Mouse (Mus musculus) heart, adult 18-20 months (tissue): ENCODE data around the gene Wdr66. TPM values are rescaled to one million over a fixed set of nuclear protein-coding genes. Genes with fewer than 3 reads are reported as not detected.
"Not testable (repeated sequence)": the region's sequence is repeated elsewhere in the genome, so short reads cannot be mapped to it uniquely, and the experiment has no call there.

ENCODE experiments used
- DNase-seq, 2 experiments: peaks; one replicate each; pipeline ENCODE4 v3.0.0; 2021 to 2022; ENCODE audit warnings: mixed read lengths in 1 of 2
- long read RNA-seq, 2 experiments: library from polyadenylated mRNA; stranded (forward); transcript quantifications; one replicate each; pipeline ENCODE4 v2.0.0; 2021
- total RNA-seq, 2 experiments: library from RNA; stranded (reverse); gene quantifications; 2 replicates each; pipeline ENCODE4 v1.2.3; 2021

Wdr66 gene
- under 1 TPM; 0.62 to 0.94 TPM for total RNA-seq
- long read RNA-seq, experiment 1 = 0 reads
- long read RNA-seq, experiment 2 = 0 reads

DNA sequence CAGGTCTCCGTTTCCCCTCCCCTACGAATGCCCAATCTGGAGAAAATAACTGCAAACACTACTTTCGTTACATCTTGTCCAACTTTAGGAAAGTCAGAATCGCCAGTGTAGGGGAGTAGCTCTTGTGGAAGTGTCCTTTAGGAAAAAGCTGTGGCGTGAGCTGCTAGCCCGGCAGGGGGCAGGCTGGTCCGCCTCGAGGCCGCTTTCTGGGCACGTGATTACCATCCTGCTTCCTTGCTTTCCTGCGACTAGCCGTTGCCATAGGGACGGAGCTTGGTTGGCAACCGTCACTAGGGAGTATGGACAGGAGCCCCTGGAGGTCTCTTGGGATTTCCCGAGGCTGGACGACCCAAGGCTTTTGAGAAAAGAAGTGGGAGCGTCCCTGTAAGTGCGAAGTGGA lies at the start of gene Wdr66:
TSS of gene Wdr66 (plus strand) at position 269 of the 400 bp plus-strand sequence.
- peak; percentile 82 to 85 for DNase-seq

DNA sequence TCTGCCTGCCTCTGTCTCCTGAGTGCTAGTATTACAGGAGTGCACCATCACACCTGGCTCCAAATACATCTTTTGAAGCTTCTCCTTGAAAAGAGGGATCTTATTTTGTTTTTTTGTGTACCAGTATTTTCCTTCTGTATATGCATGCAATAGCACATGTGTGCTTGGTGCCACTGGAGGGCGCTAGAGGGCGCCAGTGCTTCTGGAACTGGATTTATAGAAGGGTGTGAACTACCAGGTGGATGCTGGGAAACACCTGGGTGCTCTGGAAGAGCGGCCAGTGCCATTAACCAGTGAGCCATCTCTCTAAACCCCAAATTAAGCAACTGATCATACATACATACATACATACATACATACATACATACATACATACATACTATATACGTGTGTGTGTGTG lies 49.1 kb upstream of the Wdr66 start:
- DNase-seq = not testable (repeated sequence)

DNA sequence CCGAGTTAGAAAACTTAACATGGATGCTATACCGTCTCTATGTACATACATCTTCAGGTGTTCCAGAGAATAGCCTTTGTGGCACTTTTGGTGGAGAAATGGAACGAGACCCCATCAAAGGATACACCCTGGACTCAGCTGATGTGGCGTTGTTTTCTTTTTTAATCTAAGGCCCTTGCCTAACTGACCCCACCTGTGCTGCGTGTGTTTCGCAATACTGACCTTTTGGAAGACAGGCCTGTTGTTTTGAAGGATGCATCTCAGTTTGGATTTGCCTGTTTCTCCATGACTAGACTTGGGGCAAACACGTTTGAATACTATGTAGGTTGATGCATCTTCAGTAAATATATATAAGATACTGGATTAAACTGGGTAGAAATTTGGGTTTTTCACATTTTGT lies 48.3 kb upstream of the Wdr66 start:
- DNase-seq = not testable (repeated sequence)

DNA sequence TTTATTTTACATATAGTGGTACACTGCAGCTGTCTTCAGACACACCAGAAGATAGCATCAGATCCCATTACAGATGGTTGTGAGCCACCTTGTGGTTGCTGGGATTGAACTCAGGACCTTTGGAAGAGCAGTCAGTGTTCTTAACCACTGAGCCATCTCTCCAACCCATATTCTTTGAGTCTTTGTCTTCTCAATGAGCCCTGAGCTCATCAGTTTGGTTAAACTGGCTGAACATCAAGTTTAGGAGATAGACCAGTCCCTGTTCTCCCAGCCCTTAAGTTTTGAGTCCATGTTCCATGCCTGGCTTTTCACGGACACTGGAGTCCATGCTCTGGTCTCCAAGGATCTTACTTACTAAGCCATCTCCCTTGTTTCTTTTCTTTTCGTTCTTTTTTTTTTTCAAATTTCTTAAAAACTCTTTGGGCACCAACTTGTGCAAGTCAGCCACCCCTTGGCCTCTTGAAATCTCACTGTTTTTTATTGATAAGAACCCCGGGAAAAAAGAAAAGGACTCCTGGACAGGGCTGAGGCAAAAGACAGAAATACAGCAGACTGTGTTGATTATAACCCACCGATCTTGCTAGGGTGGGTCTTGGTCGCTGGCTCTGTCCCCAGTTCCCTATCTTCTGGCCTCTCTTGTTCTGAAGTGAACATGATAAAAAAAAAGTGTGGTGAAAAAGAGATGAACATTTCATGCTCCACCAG lies 29.4 kb upstream of the Wdr66 start:
- DNase-seq = not testable (repeated sequence)

DNA sequence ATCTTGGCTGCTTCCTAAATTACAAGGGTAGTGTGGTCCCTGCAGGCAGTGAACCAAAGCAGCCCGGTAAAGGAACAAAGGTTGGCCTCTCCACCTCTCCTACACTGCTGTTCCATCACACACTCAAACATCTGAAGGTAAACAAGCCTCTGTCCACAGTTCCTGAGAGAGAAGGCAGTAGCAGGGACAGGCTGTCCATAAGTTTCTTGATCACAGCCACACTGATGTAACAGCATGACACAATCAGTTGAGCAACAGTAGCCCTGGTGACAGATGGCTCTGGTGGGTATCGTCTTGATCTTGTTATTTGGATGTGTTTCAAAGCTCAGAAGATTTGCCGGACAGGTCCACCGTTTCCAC lies 28.9 kb upstream of the Wdr66 start:
- no peak for DNase-seq

DNA sequence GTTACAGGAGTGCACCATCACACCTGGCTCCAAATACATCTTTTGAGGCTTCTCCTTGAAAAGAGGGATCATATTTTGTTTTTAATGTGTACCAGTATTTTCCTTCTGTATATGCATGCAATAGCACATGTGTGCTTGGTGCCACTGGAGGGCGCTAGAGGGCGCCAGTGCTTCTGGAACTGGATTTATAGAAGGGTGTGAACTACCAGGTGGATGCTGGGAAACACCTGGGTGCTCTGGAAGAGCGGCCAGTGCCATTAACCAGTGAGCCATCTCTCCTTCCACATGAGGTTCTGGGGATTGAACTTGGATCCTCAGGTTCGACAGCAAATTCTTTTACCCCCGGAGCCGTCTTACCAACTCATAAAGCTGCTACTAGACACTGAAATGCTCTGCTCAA lies 28.0 kb upstream of the Wdr66 start:
- DNase-seq = not testable (repeated sequence)

DNA sequence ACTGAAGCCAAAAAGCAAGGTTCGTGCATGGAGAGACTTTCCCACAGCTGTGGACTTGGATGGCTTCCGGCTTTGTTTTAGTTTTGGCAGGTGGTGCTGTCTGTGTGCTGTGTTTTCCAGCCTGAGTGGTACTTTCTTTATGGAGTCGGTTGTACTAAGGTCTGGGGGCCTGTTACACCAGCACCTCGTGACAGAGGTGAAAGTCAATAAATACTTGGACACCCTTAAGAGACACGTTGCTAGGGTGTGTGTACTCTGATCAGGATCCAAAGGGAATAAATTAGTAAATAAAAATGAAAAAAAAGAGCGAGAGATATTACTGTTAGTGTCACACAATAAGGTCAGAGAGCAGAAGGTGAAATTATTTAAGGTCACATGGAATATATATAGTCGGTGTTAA lies 25.1 kb upstream of the Wdr66 start:
- no peak for DNase-seq

DNA sequence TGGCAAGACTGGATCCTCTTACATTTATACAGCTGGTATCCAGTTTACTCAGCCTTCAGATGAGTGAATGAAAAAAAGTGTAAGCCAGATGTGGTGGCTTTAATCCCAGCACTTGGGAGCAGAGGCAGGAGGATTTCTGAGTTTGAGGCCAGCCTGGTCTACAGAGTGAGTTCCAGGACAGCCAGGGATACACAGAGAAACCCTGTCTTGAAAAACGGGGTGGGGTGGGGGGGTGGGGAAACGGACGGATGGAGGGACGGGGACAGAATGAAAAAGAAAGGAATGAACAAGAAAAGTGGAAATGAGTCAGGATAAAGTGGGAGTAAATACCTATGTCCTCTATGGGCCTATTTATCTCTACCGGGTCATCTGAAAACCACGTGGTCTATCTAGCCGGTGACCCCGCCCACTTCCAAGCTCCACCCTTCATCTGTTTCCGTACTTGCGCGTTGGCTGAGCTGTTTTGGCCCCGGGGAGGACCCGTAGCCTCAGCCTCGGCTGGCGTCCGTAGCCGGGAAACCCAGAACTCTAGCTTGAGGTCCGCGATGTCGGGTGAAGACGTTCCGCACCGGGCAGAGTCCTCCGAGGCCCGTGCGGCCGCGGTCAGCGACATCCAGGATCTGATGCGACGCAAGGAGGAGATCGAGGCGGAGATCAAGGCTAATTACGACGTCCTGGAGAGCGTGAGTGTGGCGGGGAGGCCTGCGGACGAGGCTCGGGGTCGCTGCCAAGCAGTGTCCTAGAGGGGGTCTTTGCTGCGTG lies 24.0 kb upstream of the Wdr66 start:
- peak; percentile 95 to 96 for DNase-seq

DNA sequence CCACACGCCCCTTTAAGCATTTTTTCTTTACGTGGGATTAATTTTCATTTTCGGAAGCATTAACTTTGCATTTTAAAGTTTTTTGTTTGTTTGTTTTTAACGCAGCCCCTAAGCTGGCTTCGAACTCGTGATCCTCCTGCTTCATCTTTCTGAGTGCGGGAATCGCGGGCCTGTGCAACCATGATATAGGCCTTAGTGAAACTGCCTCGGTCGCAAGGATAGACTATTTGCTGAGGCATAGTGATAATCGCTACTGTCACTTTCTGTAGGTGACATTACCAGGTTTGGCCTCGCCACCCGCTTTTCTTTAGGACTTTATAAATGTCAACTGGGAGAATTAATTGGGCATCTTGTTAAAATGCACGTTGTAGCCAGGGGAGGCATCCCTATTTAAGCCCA lies 23.4 kb upstream of the Wdr66 start:
- no peak for DNase-seq

DNA sequence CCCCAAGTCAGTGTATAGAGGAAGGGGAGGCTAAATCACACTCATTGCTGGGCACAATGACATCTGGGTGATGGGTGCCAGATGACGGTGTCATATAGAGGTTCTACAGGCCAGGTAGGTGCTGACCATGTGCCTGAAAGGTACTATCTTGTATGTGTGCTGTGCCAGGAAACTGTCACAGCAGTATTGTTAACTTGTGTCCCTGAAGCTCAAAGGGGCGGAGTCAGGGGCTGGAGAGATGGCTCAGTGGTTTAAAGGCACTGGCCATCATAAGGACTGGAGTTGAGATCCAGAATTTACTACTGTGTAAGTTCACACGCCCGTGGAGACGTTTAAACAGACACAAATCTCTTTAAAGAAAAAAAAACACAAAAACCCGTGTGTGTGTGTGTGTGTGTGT lies 22.6 kb upstream of the Wdr66 start:
- DNase-seq = no peak

DNA sequence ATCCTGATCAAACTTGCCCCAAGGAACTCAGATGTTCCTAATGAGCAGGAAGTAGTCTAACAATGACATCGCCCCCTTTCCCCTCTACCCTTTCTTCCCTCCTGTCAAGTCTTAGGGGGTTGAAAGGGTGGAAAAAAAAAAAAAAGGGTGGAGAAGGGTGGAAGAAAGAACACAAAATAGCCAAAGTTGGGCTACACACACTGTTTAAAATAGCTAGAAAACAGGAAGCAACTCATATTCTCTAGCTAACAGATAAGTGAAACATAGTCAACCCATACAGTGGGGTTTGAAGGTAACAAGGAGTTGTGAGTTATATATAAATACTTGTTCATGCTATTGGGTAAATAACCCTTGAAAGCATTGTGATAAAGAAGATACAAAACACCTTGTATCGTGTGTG lies 19.7 kb upstream of the Wdr66 start:
- DNase-seq = no peak

DNA sequence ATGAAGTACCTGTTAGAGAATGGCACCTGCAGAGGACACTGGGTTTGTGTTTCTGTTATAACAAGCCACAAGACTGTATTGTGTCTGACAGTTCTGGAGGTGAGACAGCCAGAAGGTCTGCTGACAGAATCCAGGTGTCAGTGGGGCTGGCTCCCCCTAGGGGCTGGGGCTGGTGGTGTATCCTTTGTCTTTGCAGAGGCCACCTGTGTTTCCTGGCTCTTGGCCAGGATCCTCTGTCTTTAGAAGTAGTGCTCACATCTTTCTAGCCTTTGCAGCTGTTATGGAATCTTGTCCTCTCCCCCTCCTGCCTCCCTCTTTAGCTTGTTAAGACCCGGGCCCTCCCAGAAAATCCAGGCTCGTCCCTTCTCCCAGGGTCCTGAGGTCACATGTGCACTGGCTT lies 16.2 kb upstream of the Wdr66 start:
- peak in 1 of 2 experiments; percentile 21 for DNase-seq

DNA sequence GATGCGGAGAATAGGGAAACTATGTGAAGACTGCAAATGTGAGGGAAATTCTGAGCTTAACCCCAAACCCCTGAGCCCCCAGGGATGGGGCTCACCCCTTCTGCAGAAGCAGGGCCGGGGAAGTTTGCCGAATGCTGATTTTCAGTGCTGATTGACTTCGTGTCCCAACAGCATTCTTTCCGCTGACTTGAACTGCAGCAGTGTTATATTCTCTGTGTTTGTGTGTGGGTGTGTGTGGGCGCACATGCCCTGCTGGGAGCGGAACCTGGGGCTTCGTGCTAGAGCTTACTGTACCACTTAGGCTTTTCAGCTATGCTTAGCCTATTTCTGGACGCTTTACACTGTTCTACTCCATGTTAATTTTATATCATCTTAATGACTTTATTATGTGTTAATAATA lies 15.5 kb upstream of the Wdr66 start:
- DNase-seq = no peak

DNA sequence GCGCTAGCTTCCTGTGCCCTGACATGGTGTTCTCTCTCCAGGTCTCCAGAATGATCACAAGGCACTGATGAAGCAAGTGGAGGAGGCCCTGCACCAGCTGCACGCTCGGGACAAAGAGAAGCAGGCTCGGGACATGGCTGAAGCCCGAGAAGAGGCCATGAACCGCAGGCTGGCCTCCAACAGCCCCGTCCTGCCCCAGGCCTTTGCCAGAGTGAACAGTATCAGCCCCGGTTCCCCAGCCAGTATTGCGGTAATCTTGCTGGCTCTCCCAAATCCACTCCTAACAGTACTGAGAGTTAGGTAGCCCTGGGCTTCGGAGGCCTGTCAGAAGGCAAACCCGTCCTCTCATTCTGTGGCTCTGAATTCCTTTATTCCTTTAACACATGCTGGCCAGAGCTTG lies 12.4 kb upstream of the Wdr66 start:
- DNase-seq = peak; percentile 65 to 66

DNA sequence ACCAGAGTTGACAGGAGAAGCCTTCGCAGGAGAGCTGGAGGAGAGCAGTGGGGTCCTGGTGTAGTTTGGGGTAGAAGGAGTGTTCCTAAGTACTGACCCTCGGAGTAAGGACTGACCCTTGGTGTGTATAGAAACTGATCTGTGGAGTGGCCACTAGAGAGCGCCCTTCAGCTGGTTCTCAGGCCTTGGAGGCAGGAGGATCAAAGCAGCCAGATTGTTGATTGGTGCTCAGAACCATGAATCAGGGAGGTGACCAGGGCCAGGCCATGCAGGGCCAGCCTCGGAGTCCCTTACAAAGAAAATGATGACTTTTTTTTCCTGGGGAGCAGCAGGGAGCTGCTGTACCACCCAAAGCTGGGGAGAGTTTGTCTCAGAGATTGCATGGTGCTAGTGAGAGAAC lies 6.4 kb upstream of the Wdr66 start:
- DNase-seq = peak; percentile 31 to 53

DNA sequence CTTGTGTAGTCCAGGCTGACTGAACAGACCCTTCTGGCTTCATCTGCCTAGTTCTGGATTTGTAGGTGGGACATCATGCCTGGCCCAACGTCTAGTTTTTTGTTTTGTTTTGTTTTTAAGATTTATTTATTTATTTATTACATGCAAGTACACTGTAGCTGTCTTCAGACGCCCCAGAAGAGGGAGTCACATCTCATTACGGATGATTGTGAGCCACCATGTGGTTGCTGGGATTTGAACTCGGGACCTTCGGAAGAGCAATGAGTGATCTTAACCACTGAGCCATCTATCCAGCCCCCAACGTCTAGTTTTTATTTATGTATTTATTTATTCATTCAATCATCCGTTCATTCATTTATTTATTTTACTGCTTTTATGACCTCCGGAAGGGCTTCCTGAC lies 512 bp upstream of the Wdr66 start:
- DNase-seq = no peak

DNA sequence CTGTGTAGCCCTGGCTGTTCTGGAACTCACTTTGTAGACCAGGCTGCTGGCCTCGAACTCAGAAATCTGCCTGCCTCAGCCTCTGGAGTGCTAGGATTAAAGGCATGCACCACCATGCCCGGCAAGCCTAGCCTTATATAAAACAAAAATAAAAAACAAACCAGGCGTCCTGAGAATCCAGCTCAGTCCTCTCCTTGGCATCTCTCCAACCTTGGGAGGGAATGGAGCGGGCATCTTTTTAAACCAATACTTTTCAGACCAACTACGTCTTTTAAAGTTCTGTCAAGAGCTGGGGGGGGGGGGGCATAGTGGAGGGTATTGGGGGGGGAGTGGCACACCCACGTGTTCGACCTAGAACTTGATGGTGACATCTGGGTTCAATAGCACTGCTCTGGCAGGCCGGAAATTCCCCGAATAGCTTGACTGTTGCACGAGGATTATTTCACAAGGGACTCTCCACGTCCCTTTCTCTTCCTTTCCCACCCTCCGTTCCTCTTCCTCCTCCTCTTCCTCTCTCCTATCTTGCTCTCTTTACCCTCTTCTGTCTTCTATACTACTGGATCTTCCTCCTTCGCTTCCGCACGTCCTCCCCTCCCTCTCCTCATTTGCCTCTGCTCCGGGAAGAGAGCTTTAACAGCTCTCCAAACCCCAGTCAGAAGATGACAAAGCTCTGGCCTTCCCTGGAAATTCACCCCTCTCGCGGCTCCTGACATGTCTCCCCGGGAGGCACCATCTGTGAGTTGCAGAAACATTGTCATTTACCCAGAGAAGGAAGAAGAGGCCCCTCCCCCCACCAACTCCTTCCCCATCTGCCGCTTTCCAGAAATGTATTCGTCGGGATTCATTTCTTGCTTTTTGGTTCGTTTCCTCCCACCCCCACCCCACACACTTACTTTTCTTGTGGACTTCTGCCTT lies 5.2 kb downstream of the Wdr66 start:
- DNase-seq = peak; percentile 15 to 33

DNA sequence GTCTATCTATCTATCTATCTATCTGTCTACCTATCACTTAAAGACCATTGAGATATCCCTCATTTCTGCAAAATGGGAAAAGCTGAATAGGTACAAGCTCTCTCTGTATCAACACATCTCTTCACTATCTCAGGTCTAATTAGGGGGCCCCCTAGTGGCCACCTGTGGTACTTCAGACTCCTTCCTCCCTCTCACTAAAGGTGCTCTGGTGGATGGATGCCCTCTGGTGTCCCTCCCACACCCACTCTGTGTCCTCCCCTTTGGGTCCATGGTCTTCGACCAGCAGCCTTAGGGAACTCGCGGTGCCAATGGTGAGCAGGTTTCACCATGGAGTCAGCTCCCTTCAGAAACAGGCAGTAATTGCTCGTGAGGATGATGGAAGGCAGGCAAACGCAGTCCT lies 7.1 kb downstream of the Wdr66 start:
- DNase-seq = peak; percentile 14 to 69

DNA sequence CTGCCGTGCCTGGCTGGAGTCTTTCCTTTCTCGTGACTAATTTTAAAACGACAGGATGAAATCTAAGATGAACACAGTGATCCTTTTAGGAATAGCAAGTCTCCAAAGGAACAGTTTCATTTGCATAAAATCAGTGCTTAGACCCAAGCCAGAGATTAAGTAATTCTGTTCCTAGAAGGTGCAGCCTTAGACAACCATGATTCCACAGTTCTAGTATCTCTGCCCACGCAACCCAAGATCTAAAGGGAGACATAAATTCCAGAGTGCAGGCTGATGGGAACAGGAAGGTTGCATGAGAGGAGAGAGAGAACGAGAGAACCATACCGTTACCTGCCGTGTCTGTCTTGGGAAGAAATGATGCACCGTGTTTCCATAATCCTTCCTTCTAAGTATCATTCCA lies 8.8 kb downstream of the Wdr66 start:
- no peak for DNase-seq

DNA sequence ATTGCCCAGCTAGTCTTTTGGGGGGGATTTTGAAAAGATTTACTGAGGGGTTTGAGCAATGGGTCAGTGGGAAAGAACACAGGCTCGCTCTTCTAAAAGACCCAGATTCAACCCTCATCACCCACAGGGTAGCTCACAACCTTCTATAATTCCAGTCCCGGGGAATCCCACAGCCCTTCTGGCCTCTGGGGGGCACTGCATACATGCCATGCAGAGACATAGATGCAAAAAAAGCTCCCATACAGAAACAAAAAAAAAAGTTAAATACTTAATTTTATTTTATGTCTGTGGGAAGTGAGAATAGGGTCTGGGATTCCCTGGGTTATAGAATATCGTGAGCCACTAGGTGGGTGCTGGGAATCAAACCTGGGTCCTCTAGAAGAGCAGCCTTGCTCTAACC lies 15.0 kb downstream of the Wdr66 start:
- no peak for DNase-seq

DNA sequence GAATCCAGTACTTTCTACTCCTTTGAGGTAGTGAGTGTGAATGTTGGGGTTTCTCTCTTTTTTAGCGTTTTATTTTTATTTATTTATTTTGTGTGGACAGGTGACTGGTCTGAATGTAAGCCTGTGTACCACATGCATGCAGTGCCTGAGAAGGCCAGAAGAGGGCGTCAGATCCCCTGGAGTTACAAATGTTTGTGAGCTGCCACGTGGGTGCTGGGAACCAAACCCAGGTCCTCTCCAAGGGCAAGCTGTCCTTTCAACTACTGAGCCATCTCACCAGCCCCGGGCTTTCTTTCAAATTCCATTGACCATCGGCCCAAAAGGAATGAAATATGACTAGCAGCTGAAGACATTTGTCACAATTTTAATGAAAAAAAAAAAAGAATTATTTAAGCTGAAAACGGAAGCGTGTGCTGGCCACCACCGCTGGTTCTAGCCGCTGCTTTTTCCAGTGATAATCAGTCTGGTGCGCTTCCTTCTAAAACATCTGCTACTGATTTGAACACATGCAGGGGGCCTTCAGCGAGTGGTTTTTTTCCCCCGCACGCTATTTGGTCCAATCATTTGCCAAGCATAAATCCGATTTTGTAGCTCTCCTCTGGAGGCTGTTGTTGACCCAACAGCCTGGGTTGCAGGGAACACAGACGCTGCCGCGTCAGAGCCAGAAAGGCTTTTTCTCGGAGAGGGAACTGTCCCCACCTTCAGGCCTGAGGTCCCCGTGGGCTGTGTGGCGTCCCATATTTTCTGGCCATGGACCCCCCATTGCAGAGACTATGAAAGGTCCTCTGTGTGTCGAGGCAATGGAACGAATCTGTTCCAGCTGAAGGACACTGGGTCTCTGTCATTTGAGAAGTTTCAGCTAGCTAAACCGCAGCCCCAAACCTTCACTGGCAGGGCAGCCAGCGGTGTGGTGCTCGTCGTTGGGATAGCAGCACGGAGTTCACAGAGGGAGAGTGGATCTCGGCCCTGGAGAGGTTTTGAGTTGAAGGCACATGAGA lies 16.9 kb downstream of the Wdr66 start:
- DNase-seq = no peak

DNA sequence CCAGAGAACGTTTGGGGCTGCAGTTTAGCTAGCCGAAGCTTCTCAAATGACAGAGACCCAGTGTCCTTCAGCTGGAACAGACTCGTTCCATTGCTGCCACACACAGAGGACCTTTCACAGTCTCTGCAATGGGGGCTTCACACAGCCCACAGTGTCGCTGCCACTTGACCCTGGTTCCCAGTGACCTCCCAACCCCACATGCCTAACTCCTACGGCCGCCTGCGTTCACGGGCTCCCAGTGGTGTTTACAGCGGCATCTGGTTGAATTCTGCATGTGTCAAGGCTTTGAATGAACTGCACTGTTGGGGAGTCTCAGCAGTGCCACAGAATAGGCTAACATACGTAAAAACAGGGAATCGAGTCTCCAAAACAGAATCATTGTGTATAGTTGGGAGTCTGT lies 19.0 kb downstream of the Wdr66 start:
- DNase-seq = no peak
